Mouse (Mus musculus): ENCODE data around the gene Glod4. TPM values are rescaled to one million over a fixed set of nuclear protein-coding genes. Genes with fewer than 3 reads are reported as not detected.

Gene Glod4
- polyA plus RNA-seq, 1 experiment = 55.2 TPM

DNA sequence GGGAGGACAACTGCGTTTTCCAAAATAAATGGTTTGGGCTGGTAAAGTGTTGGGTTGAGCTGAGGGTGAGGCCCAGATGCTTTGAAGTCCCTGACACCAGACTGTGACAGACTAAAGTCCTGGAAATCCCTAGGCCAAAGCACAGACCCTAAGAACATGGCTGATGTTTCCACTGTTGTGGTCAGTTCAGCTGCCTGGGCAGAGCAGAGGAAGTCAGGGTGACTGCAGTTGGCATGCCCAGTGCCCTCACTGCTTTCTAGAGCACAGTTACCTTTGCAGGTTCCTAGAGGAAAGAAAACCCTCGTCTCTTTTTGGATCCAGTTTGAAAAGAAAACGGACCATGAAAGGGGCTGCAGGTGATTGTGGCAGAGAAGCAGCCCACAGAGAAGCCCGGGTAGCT, 13.9 kb upstream of the Glod4 start:
- no peak overlapping the region for H3K4me2 ChIP-seq (ENCODE audit: low read depth)
- peaks cover 7% of the 10 kb centered on the region for H3K36me3 ChIP-seq (ENCODE audit: control insufficient read depth, insufficient read depth)
- no peaks in the 10 kb centered on the region for H3K27me3 ChIP-seq (ENCODE audit: control insufficient read depth, insufficient read depth, insufficient read length)
- H3K79me2 ChIP-seq (ENCODE audit: control insufficient read depth, insufficient read depth) = no peaks in the 10 kb centered on the region
- no peak overlapping the region for H3ac ChIP-seq (ENCODE audit: control insufficient read depth, insufficient read length)
- peak in 2 of 3 experiments; percentile 30 to 68 for TF ChIP-seq MYOD1 (IDR thresholded peaks at IDR 0.05; ENCODE audit: control insufficient read depth in 1 of 3, insufficient read length in 2 of 3, low read depth in 2 of 3)
- peak; percentile 55 to 79 (median 71) for TF ChIP-seq MYOG (IDR thresholded peaks at IDR 0.05; ENCODE audit: control insufficient read depth in 1 of 3, insufficient read depth in 1 of 3, insufficient read length in 2 of 3, low read depth in 2 of 3)
- peak; percentile 4 for TF ChIP-seq TCF12 (IDR thresholded peaks at IDR 0.05; ENCODE audit: insufficient read depth, poor library complexity, severe bottlenecking)
- no peak for TF ChIP-seq POLR2AphosphoS2 (IDR thresholded peaks at IDR 0.05; ENCODE audit: insufficient read length, low read depth)
- H3K4me3 ChIP-seq = no peak overlapping the region

DNA sequence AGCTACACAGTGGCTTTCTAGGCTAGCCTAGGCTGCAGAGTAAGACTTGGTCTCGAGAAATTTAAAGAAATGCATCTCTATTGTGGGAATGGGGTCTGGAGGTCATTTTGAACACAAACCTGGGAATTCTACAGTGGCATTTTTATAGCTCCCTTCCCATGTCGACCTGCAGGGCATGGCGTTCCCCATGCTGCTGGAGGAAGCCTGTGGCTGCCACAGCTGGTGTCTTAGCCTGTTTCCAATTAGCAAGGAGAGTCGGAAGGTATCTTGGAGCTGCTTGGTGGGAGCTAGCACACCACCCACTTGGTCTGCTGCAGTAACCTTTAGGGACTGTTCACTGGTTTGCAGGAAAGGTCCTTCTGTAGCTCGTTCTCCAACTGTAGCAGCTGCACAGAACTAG, 12.6 kb upstream of the Glod4 start:
- Histone ChIP-seq H3K36me3 (ENCODE audit: control insufficient read depth, insufficient read depth) (peaks cover 7% of the 10 kb centered on the region), H3K4me2 (ENCODE audit: low read depth) (peak overlapping the region; percentile 33), H3K4me3 (no peak overlapping the region), H3ac (ENCODE audit: control insufficient read depth, insufficient read length) (no peak overlapping the region), H3K79me2 (ENCODE audit: control insufficient read depth, insufficient read depth) (no peaks in the 10 kb centered on the region), H3K27me3 (ENCODE audit: control insufficient read depth, insufficient read depth, insufficient read length) (no peaks in the 10 kb centered on the region)
- no peak for TF ChIP-seq POLR2AphosphoS2 (IDR thresholded peaks at IDR 0.05; ENCODE audit: insufficient read length, low read depth)
- TF ChIP-seq CEBPB (IDR thresholded peaks at IDR 0.05; ENCODE audit: insufficient read depth, poor library complexity, severe bottlenecking) = no peak
- TF ChIP-seq SRF (IDR thresholded peaks at IDR 0.05; ENCODE audit: control insufficient read depth, insufficient read length, low read depth) = no peak
- TF ChIP-seq E2F4 (IDR thresholded peaks at IDR 0.05; ENCODE audit: insufficient read depth) = no peak
- no peak for TF ChIP-seq TCF12 (IDR thresholded peaks at IDR 0.05; ENCODE audit: insufficient read depth, poor library complexity, severe bottlenecking)
- TF ChIP-seq MYOG (IDR thresholded peaks at IDR 0.05; ENCODE audit: control insufficient read depth in 1 of 3, insufficient read depth in 1 of 3, insufficient read length in 2 of 3, low read depth in 2 of 3) = peak in 1 of 3 experiments; percentile 35
- TF ChIP-seq USF1 (IDR thresholded peaks at IDR 0.05; ENCODE audit: low read depth) = no peak
- peak in 1 of 3 experiments; percentile 46 for TF ChIP-seq MYOD1 (IDR thresholded peaks at IDR 0.05; ENCODE audit: control insufficient read depth in 1 of 3, insufficient read length in 2 of 3, low read depth in 2 of 3)

DNA sequence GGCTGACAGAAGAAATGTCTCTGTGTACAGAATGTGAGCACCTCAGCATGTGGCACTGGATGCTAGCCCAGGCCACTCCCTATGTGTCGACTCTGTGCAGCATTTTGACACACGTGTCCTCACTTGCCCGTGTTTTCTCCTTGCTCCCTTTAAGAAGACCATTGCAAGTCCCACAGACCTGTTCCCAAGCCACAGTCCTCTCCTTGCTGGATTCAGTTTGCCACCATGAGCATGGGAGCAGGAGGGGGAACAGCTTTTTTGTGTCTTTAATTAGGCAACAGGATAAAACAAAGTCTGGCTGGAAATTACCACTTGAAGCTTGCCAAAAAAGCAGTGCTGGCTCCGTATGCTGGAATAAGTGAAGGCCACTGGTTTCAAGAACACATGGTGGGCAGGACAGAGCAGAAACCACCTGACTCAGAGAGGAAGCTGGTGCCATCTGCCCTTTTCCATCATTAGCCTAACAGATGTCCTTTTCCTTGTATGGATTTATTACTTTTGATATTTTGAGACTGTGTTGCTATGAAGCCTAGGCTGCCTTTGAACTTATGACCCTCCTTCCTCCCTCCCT, 12.0 kb upstream of the Glod4 start:
- Histone ChIP-seq H3K27me3 (ENCODE audit: control insufficient read depth, insufficient read depth, insufficient read length) (no peaks in the 10 kb centered on the region), H3K4me2 (ENCODE audit: low read depth) (peak overlapping the region; percentile 33), H3K79me2 (ENCODE audit: control insufficient read depth, insufficient read depth) (no peaks in the 10 kb centered on the region), H3K4me3 (no peak overlapping the region), H3K36me3 (ENCODE audit: control insufficient read depth, insufficient read depth) (peaks cover 7% of the 10 kb centered on the region), H3ac (ENCODE audit: control insufficient read depth, insufficient read length) (no peak overlapping the region)
- peak; percentile 79 for TF ChIP-seq SRF (IDR thresholded peaks at IDR 0.05; ENCODE audit: control insufficient read depth, insufficient read length, low read depth)
- TF ChIP-seq MYOG (IDR thresholded peaks at IDR 0.05; ENCODE audit: control insufficient read depth in 1 of 3, insufficient read depth in 1 of 3, insufficient read length in 2 of 3, low read depth in 2 of 3) = peak in 2 of 3 experiments; percentile 46 to 62
- peak; percentile 48 to 95 (median 93) for TF ChIP-seq MYOD1 (IDR thresholded peaks at IDR 0.05; ENCODE audit: control insufficient read depth in 1 of 3, insufficient read length in 2 of 3, low read depth in 2 of 3)
- no peak for TF ChIP-seq POLR2AphosphoS2 (IDR thresholded peaks at IDR 0.05; ENCODE audit: insufficient read length, low read depth)
- no peak for TF ChIP-seq POLR2A (IDR thresholded peaks at IDR 0.05; ENCODE audit: insufficient read length, low read depth)
- TF ChIP-seq CEBPB (IDR thresholded peaks at IDR 0.05; ENCODE audit: insufficient read depth, poor library complexity, severe bottlenecking) = no peak
- TF ChIP-seq MAX (IDR thresholded peaks at IDR 0.05; ENCODE audit: low read depth) = no peak
- TF ChIP-seq TCF12 (IDR thresholded peaks at IDR 0.05; ENCODE audit: insufficient read depth, poor library complexity, severe bottlenecking) = peak; percentile 76
- peak; percentile 54 for TF ChIP-seq TCF3 (IDR thresholded peaks at IDR 0.05; ENCODE audit: insufficient read length, low read depth)
- TF ChIP-seq REST (IDR thresholded peaks at IDR 0.05; ENCODE audit: insufficient read depth, insufficient read length) = no peak
- TF ChIP-seq USF1 (IDR thresholded peaks at IDR 0.05; ENCODE audit: low read depth) = peak; percentile 78
- TF ChIP-seq E2F4 (IDR thresholded peaks at IDR 0.05; ENCODE audit: insufficient read depth) = no peak

DNA sequence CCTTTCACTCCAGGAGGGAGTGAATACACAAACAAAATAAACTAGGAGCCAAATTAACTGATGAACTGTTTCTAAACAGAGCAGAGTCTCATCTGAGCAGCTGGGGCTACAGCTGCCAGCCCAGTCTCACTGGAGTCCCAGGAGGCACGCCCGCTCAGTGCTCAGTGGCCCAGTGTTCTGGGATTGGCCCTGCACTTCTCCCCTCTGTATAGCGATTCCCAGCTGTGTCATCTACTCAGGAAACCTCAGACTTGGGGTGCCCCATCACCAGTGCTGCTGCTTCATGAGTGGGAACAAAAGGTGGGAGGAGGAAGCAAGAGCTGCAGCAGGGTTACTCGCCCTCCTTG, 10.4 kb upstream of the Glod4 start:
- no peak overlapping the region for H3K4me3 ChIP-seq
- no peaks in the 10 kb centered on the region for H3K27me3 ChIP-seq (ENCODE audit: control insufficient read depth, insufficient read depth, insufficient read length)
- H3K4me2 ChIP-seq (ENCODE audit: low read depth) = peak overlapping the region; percentile 33
- TF ChIP-seq TCF3 (IDR thresholded peaks at IDR 0.05; ENCODE audit: insufficient read length, low read depth) (peak; percentile 52), REST (IDR thresholded peaks at IDR 0.05; ENCODE audit: insufficient read depth, insufficient read length) (no peak), SRF (IDR thresholded peaks at IDR 0.05; ENCODE audit: control insufficient read depth, insufficient read length, low read depth) (no peak), POLR2A (IDR thresholded peaks at IDR 0.05; ENCODE audit: insufficient read length, low read depth) (no peak), TCF12 (IDR thresholded peaks at IDR 0.05; ENCODE audit: insufficient read depth, poor library complexity, severe bottlenecking) (no peak), E2F4 (IDR thresholded peaks at IDR 0.05; ENCODE audit: insufficient read depth) (no peak), MYOD1 (IDR thresholded peaks at IDR 0.05; ENCODE audit: control insufficient read depth in 1 of 3, insufficient read length in 2 of 3, low read depth in 2 of 3) (peak in 2 of 3 experiments; percentile 81 to 83), MYOG (IDR thresholded peaks at IDR 0.05; ENCODE audit: control insufficient read depth in 1 of 3, insufficient read depth in 1 of 3, insufficient read length in 2 of 3, low read depth in 2 of 3) (peak; percentile 41 to 84 (median 73)), CEBPB (IDR thresholded peaks at IDR 0.05; ENCODE audit: insufficient read depth, poor library complexity, severe bottlenecking) (no peak), MAX (IDR thresholded peaks at IDR 0.05; ENCODE audit: low read depth) (no peak), POLR2AphosphoS2 (IDR thresholded peaks at IDR 0.05; ENCODE audit: insufficient read length, low read depth) (peak; percentile 20), USF1 (IDR thresholded peaks at IDR 0.05; ENCODE audit: low read depth) (no peak)
- no peaks in the 10 kb centered on the region for H3K79me2 ChIP-seq (ENCODE audit: control insufficient read depth, insufficient read depth)
- peaks cover 5% of the 10 kb centered on the region for H3K36me3 ChIP-seq (ENCODE audit: control insufficient read depth, insufficient read depth)
- H3ac ChIP-seq (ENCODE audit: control insufficient read depth, insufficient read length) = no peak overlapping the region

Data from myocyte (in vitro differentiated cells).